In the genomic region with DNA sequence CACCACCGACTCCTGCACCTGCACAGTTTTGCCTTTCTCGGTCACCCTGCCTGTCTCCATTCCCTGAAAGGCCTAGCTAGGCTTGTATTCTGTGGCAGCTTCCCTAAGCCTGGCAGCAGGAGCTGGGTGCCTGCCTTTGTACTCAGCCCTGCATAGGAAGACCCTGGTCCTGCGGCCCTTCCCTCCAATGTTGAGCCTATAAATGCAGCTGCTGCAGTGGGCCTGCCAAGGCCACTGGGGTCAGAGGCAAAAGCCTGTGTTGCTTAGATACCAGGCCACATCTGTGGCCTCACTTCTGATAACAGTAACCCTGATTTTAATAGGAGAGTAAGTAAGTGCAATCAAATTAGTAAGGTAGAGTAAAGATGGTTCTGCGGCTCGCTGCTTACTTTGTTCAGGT, we compare ENCODE assay signal across 16 mouse cellular contexts. TPM values are rescaled to one million over a fixed set of nuclear protein-coding genes. Genes with fewer than 3 reads are reported as not detected.
DNase-seq lines count a peak whose midpoint lies in the region; ATAC-seq and TF ChIP-seq lines count a peak whose summit lies in the region.
"Had no signal": no experiment of that assay in that cellular context is flagged by ENCODE, and none has a peak within 500 bp of the region (broad histone marks: within the 10 kb centered on the region; RNA-seq: fewer than 3 reads in every experiment).

No protein-coding gene starts in this region.

- no peak for TF ChIP-seq CTCF in bone marrow macrophage, adult 2 months (IDR thresholded peaks at IDR 0.05; ENCODE audit: low read depth, low read length)

- no peak overlapping the region for H3K9ac ChIP-seq in forebrain, embryonic 16.5 days (replicated peaks; ENCODE audit: low read depth, low read length)
- H3K9ac ChIP-seq in heart, embryonic 16.5 days (ENCODE audit: low read length) = 0 out of 2 replicates have a peak overlapping the region, but pooled peaks have one; percentile 16
- 0 out of 2 replicates have a peak overlapping the region, but pooled peaks have one; percentile 20 for H3K9ac ChIP-seq in hindbrain, embryonic 14.5 days
- H3K9ac ChIP-seq: lung, embryonic 15.5 days had no signal

- H3K27me3 ChIP-seq in forebrain, embryonic 10.5 days (ENCODE audit: poor library complexity, severe bottlenecking) = no peaks in the 10 kb centered on the region
- H3K27me3 ChIP-seq in forebrain, embryonic 16.5 days (replicated peaks; ENCODE audit: control insufficient read depth, insufficient read depth, low read length) = no peaks in the 10 kb centered on the region
- H3K27me3 ChIP-seq in heart, embryonic 16.5 days (ENCODE audit: control insufficient read depth, insufficient read depth, low read length) = no peaks in the 10 kb centered on the region
- H3K27me3 ChIP-seq in hindbrain, embryonic 14.5 days (ENCODE audit: control insufficient read depth, insufficient read depth, low read length) = no peaks in the 10 kb centered on the region
- H3K27me3 ChIP-seq: lung, embryonic 15.5 days had no signal

- WGBS in forebrain, embryonic 10.5 days = 83% methylated on average over 5 of the region's 5 CpGs
- WGBS in forebrain, embryonic 16.5 days = 79% methylated on average over 5 of the region's 5 CpGs
- 75% methylated on average over 5 of the region's 5 CpGs for WGBS in heart, embryonic 16.5 days
- WGBS in hindbrain, embryonic 14.5 days = 68% methylated on average over 5 of the region's 5 CpGs

- H3K4me3 ChIP-seq in forebrain, embryonic 10.5 days = no peak overlapping the region
- no peak overlapping the region for H3K4me3 ChIP-seq in forebrain, embryonic 16.5 days (replicated peaks; ENCODE audit: low read length)
- no peak overlapping the region for H3K4me3 ChIP-seq in heart, embryonic 16.5 days (ENCODE audit: low read length)
- no peak overlapping the region for H3K4me3 ChIP-seq in bone marrow macrophage, adult 2 months (ENCODE audit: insufficient read depth, low read length)
- no peak overlapping the region for H3K4me3 ChIP-seq in hindbrain, embryonic 14.5 days (replicated peaks; ENCODE audit: low read length)
- H3K4me3 ChIP-seq: gastrocnemius, adult 2 months; lung, embryonic 15.5 days had no signal

- no peak for ATAC-seq in forebrain, embryonic 16.5 days
- ATAC-seq in heart, embryonic 16.5 days (replicated peaks; ENCODE audit: extremely low read depth, insufficient read depth, low FRiP score) = no peak
- ATAC-seq in hindbrain, embryonic 14.5 days (ENCODE audit: low FRiP score) = no peak
- no peak for ATAC-seq in megakaryocyte-erythroid progenitor cell, adult 5-6 weeks (replicated peaks; ENCODE audit: low FRiP score, low TSS enrichment, poor library complexity, severe bottlenecking)
- ATAC-seq: activated CD4-positive, CD25-positive, alpha-beta regulatory T cell, adult 4 months; intestine, embryonic 16.5 days had no signal

- H3K36me3 ChIP-seq in forebrain, embryonic 10.5 days (replicated peaks) = peaks cover 7% of the 10 kb centered on the region
- no peaks in the 10 kb centered on the region for H3K36me3 ChIP-seq in forebrain, embryonic 16.5 days (ENCODE audit: control insufficient read depth, insufficient read depth)
- no peaks in the 10 kb centered on the region for H3K36me3 ChIP-seq in heart, embryonic 16.5 days (ENCODE audit: control insufficient read depth, insufficient read depth)
- no peaks in the 10 kb centered on the region for H3K36me3 ChIP-seq in hindbrain, embryonic 14.5 days (replicated peaks; ENCODE audit: control insufficient read depth, insufficient read depth)
- H3K36me3 ChIP-seq: lung, embryonic 15.5 days had no signal

- no peak for DNase-seq in forebrain, embryonic 10.5 days (ENCODE audit: extremely low spot score, low spot score)
- no peak for DNase-seq in heart, adult 18-20 months
- DNase-seq in hindbrain, embryonic 14.5 days (ENCODE audit: low spot score) = no peak
- DNase-seq in urinary bladder, postnatal 36 days (ENCODE audit: low spot score in 2 of 2) = no peak
- DNase-seq: cerebellum, postnatal 14 days; gastrocnemius, adult 2 months; kidney, postnatal 14 days; right cerebral cortex, postnatal 25 days had no signal

- H3K4me1 ChIP-seq in forebrain, embryonic 10.5 days = peaks cover 51% of the 10 kb centered on the region
- peaks cover 5% of the 10 kb centered on the region for H3K4me1 ChIP-seq in forebrain, embryonic 16.5 days (replicated peaks; ENCODE audit: control insufficient read depth, insufficient read depth, low read length)
- peaks cover 37% of the 10 kb centered on the region for H3K4me1 ChIP-seq in heart, embryonic 16.5 days (ENCODE audit: control insufficient read depth, insufficient read depth, low read length)
- H3K4me1 ChIP-seq in bone marrow macrophage, adult 2 months (ENCODE audit: control insufficient read depth, insufficient read depth, low read length) = peaks cover 44% of the 10 kb centered on the region
- peaks cover 13% of the 10 kb centered on the region for H3K4me1 ChIP-seq in hindbrain, embryonic 14.5 days (replicated peaks; ENCODE audit: control insufficient read depth, insufficient read depth, low read length)

- H3K9me3 ChIP-seq in forebrain, embryonic 10.5 days = no peaks in the 10 kb centered on the region
- H3K9me3 ChIP-seq in forebrain, embryonic 16.5 days (ENCODE audit: control insufficient read depth, low read length) = no peaks in the 10 kb centered on the region
- peaks cover 4% of the 10 kb centered on the region; the same call in 1 of the 2 replicates for H3K9me3 ChIP-seq in heart, embryonic 16.5 days (replicated peaks; ENCODE audit: control insufficient read depth, low read length)
- no peaks in the 10 kb centered on the region for H3K9me3 ChIP-seq in hindbrain, embryonic 14.5 days (ENCODE audit: control insufficient read depth, low read length)
- H3K9me3 ChIP-seq: lung, embryonic 15.5 days had no signal

- H3K4me2 ChIP-seq in forebrain, embryonic 16.5 days (ENCODE audit: low read length) = no peak overlapping the region
- H3K4me2 ChIP-seq in heart, embryonic 16.5 days (ENCODE audit: low read depth, low read length) = no peak overlapping the region
- no peak overlapping the region for H3K4me2 ChIP-seq in hindbrain, embryonic 14.5 days (replicated peaks)
- H3K4me2 ChIP-seq: heart, embryonic 11.5 days; lung, embryonic 15.5 days had no signal

- peak overlapping the region; percentile 51 for H3K27ac ChIP-seq in forebrain, embryonic 10.5 days
- H3K27ac ChIP-seq in forebrain, embryonic 16.5 days (ENCODE audit: low read length) = no peak overlapping the region
- H3K27ac ChIP-seq in heart, embryonic 16.5 days (ENCODE audit: low read length) = 0 out of 2 replicates have a peak overlapping the region, but pooled peaks have one; percentile 4
- H3K27ac ChIP-seq in bone marrow macrophage, adult 2 months (ENCODE audit: insufficient read depth, low read depth, low read length) = peak overlapping the region; percentile 34; the same call in 1 of the 2 replicates
- no peak overlapping the region for H3K27ac ChIP-seq in hindbrain, embryonic 14.5 days
- H3K27ac ChIP-seq: gastrocnemius, adult 2 months; lung, embryonic 15.5 days had no signal

- no peak for TF ChIP-seq POLR2A in bone marrow macrophage, adult 2 months (IDR thresholded peaks at IDR 0.05; ENCODE audit: borderline replicate concordance, low read depth, low read length)

RNA-seq across cellular contexts. Expression of gene Elovl5, which starts 14.6 kb away (rescaled TPM):
- 102 and 106 TPM in 2 replicates for polyA plus RNA-seq in forebrain, embryonic 10.5 days (2016; fragmentation: Nextera tagmentation; extraction: Ambion mirVana)
- polyA plus RNA-seq in forebrain, embryonic 16.5 days (2015; fragmentation: Nextera tagmentation; extraction: Ambion mirVana) = 70.7 and 78.9 TPM in 2 replicates
- 62.2 and 67.3 TPM in 2 replicates for polyA plus RNA-seq in heart, embryonic 16.5 days (2015; fragmentation: Nextera tagmentation; extraction: Ambion mirVana)
- 10 to 100 TPM; 37.3 to 39.0 TPM for total RNA-seq in heart, adult 18-20 months (2021)
- polyA plus RNA-seq in bone marrow macrophage, adult 2 months (2012; ENCODE audit: insufficient read depth, insufficient read length, missing spikeins) = 52.2 and 56.9 TPM in 2 replicates
- polyA plus RNA-seq in hindbrain, embryonic 14.5 days (2014; fragmentation: Nextera tagmentation; extraction: Ambion mirVana) = 73.5 and 79.3 TPM in 2 replicates
- 25.5 and 29.9 TPM in 2 replicates for total RNA-seq in megakaryocyte-erythroid progenitor cell, adult 5-6 weeks (2014; fragmentation: Nextera tagmentation)
- 37.4 and 39.8 TPM in 2 replicates for total RNA-seq in megakaryocyte-erythroid progenitor cell, adult 5-6 weeks (2017)

Comparison
In these comparisons a context has a peak if more than half of its experiments do, and no peak if none do; other contexts are left out.
1. H3K27ac ChIP-seq: peak in forebrain, embryonic 10.5 days (single experiment), heart, embryonic 16.5 days (single experiment) and bone marrow macrophage, adult 2 months (single experiment); none in forebrain, embryonic 16.5 days (single experiment) and hindbrain, embryonic 14.5 days (single experiment).